Mouse (Mus musculus): ENCODE measurements at regions not wholly inside any gene's neighbourhood (a gene's known extent, or its start where the extent isn't known, plus 50 kb on each side); places are given as distances from the start of the nearest gene placed in this dataset.
"Not testable (repeated sequence)": the region's sequence is repeated elsewhere in the genome, so short reads cannot be mapped to it uniquely, and the experiment has no call there.

DNA sequence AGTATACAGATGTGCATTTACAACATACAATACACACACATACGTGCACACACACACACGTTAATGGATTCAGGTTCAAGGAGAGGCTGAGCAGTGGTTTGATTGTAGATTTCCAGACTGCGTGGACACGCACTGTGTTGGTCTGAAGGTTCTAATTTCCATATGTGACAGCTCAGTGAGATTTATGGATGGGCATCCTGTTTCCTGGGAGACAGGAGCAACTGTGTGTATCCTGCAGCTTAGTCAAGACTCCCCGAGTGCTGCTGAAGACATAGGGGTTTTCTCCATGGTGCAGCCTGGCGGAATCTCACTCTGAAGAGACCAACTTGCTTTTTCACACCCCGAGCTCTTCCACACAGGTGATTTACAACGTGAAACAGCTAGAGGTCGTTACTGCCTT is 119.3 kb upstream of the Foxk1 start:
- Histone ChIP-seq H3K27ac (replicated peaks) (no peak overlapping the region), H3K4me2 (replicated peaks; ENCODE audit: low read depth) (no peak overlapping the region), H3K36me3 (ENCODE audit: control insufficient read depth, insufficient read depth, low read length) (no peaks in the 10 kb centered on the region), H3K4me3 (ENCODE audit: low read depth, low read length) (no peak overlapping the region), H3K4me1 (replicated peaks; ENCODE audit: control insufficient read depth, insufficient read depth) (no peaks in the 10 kb centered on the region), H3K9me3 (ENCODE audit: control insufficient read depth, low read length) (no peaks in the 10 kb centered on the region), H3K27me3 (ENCODE audit: control insufficient read depth, insufficient read depth, low read length) (no peaks in the 10 kb centered on the region), H3K9ac (ENCODE audit: low read length) (no peak overlapping the region)
- WGBS: 63% methylated on average over 9 of the region's 9 CpGs
- ATAC-seq (ENCODE audit: low FRiP score, low TSS enrichment) (no peak), DNase-seq (ENCODE audit: low spot score) (no peak)
- TF ChIP-seq CTCF (IDR thresholded peaks at IDR 0.05; ENCODE audit: low read depth) (no peak), EP300 (optimal IDR thresholded peaks at IDR 0.05) (no peak)

DNA sequence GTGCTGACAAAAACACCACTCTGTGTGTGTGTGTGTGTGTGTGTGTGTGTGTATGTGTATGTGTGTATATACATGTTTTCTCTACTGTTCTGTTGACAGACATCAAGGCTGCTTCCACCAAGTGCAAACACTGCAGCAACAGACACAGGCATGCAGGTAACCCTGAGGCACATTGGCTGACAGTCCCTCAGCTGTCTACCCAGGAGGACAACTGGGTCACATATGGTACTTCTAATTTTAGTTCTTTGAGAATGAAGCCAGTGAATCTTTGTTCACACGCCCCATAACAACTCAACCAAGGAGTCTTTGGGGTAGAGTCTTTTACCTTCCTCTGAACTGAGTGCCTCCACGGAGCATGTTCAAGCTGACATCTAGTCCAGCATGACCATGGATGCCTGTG is 113.3 kb upstream of the Foxk1 start:
- ATAC-seq (ENCODE audit: low FRiP score, low TSS enrichment) (no peak), DNase-seq (ENCODE audit: low spot score) (no peak)
- no peak overlapping the region for H3K9ac ChIP-seq (ENCODE audit: low read length)
- 0 out of 2 replicates have a peak, but pooled peaks cover 2% of the 10 kb centered on the region for H3K9me3 ChIP-seq (ENCODE audit: control insufficient read depth, low read length)
- H3K4me1 ChIP-seq (replicated peaks; ENCODE audit: control insufficient read depth, insufficient read depth): no peaks in the 10 kb centered on the region
- H3K27me3 ChIP-seq (ENCODE audit: control insufficient read depth, insufficient read depth, low read length): no peaks in the 10 kb centered on the region
- no peak overlapping the region for H3K4me3 ChIP-seq (ENCODE audit: low read depth, low read length)
- no peak overlapping the region for H3K4me2 ChIP-seq (replicated peaks; ENCODE audit: low read depth)
- 82% methylated on average over 2 of the region's 2 CpGs for WGBS
- TF ChIP-seq CTCF (IDR thresholded peaks at IDR 0.05; ENCODE audit: low read depth) (no peak), EP300 (optimal IDR thresholded peaks at IDR 0.05) (no peak)
- H3K36me3 ChIP-seq (ENCODE audit: control insufficient read depth, insufficient read depth, low read length): no peaks in the 10 kb centered on the region
- no peak overlapping the region for H3K27ac ChIP-seq (replicated peaks)

DNA sequence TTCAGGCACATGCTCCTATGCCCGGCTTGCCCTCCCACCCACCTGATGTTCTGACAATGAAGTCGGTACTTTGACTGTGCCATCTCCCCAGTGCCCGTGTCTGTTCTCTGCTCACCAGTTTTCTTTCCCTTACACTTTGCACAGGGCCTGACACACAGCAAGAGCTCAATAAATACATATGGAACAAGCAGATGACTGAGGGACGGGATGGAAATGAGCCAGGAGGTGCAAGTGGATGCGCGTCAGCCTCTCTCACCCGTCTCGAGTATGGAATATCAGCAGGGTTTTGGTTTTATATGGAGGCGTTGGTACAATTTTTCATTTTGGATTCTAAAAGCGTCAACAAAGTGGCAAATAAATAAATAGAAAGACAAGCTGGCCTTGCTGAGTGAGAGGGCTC is 109.8 kb upstream of the Foxk1 start:
- H3K4me1 ChIP-seq (replicated peaks; ENCODE audit: control insufficient read depth, insufficient read depth): no peaks in the 10 kb centered on the region
- TF ChIP-seq EP300 (optimal IDR thresholded peaks at IDR 0.05) (no peak), CTCF (IDR thresholded peaks at IDR 0.05; ENCODE audit: low read depth) (no peak)
- no peaks in the 10 kb centered on the region for H3K36me3 ChIP-seq (ENCODE audit: control insufficient read depth, insufficient read depth, low read length)
- 0 out of 2 replicates have a peak, but pooled peaks cover 2% of the 10 kb centered on the region for H3K9me3 ChIP-seq (ENCODE audit: control insufficient read depth, low read length)
- H3K4me3 ChIP-seq (ENCODE audit: low read depth, low read length): no peak overlapping the region
- ATAC-seq (ENCODE audit: low FRiP score, low TSS enrichment) (no peak), DNase-seq (ENCODE audit: low spot score) (no peak)
- H3K9ac ChIP-seq (ENCODE audit: low read length): no peak overlapping the region
- no peaks in the 10 kb centered on the region for H3K27me3 ChIP-seq (ENCODE audit: control insufficient read depth, insufficient read depth, low read length)
- 86% methylated on average over 10 of the region's 10 CpGs for WGBS
- H3K27ac ChIP-seq (replicated peaks): no peak overlapping the region
- H3K4me2 ChIP-seq (replicated peaks; ENCODE audit: low read depth): no peak overlapping the region

GRCm38 (mm10) chr5:142296401-142296800 is 104.9 kb upstream of the Foxk1 start:
- 83% methylated on average over 2 of the region's 2 CpGs for WGBS
- not testable (repeated sequence) for H3K27ac ChIP-seq (replicated peaks); ATAC-seq (ENCODE audit: low FRiP score, low TSS enrichment); H3K4me2 ChIP-seq (replicated peaks; ENCODE audit: low read depth); H3K36me3 ChIP-seq (ENCODE audit: control insufficient read depth, insufficient read depth, low read length); H3K27me3 ChIP-seq (ENCODE audit: control insufficient read depth, insufficient read depth, low read length); DNase-seq (ENCODE audit: low spot score); H3K4me3 ChIP-seq (ENCODE audit: low read depth, low read length); H3K9me3 ChIP-seq (ENCODE audit: control insufficient read depth, low read length); H3K9ac ChIP-seq (ENCODE audit: low read length); H3K4me1 ChIP-seq (replicated peaks; ENCODE audit: control insufficient read depth, insufficient read depth)

DNA sequence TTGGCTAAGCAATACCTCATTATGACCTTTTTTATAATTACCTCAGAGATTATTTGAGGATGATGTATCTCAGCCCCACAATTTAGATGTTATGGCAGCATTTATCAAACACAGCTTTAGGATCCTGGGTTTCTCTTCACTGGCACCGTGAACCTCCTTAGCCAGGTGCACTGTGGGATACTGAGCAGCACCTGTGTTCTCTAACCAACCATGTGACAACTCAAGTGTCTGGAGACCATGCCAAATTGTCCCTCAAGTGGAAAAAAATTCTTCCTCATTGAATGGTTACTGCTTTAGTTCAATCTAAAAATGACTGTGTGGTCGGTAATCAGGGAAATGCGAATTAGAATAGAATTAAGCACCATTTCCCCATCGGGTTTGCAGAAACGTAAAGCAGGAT is 101.7 kb upstream of the Foxk1 start:
- Histone ChIP-seq H3K27me3 (ENCODE audit: control insufficient read depth, insufficient read depth, low read length) (no peaks in the 10 kb centered on the region), H3K9me3 (ENCODE audit: control insufficient read depth, low read length) (no peaks in the 10 kb centered on the region), H3K4me2 (replicated peaks; ENCODE audit: low read depth) (no peak overlapping the region), H3K4me3 (ENCODE audit: low read depth, low read length) (no peak overlapping the region), H3K4me1 (replicated peaks; ENCODE audit: control insufficient read depth, insufficient read depth) (no peaks in the 10 kb centered on the region), H3K9ac (ENCODE audit: low read length) (no peak overlapping the region), H3K27ac (replicated peaks) (no peak overlapping the region), H3K36me3 (ENCODE audit: control insufficient read depth, insufficient read depth, low read length) (no peaks in the 10 kb centered on the region)
- TF ChIP-seq CTCF (IDR thresholded peaks at IDR 0.05; ENCODE audit: low read depth): no peak
- TF ChIP-seq EP300 (optimal IDR thresholded peaks at IDR 0.05): no peak
- 88% methylated on average over 5 of the region's 5 CpGs for WGBS
- ATAC-seq (ENCODE audit: low FRiP score, low TSS enrichment) (no peak), DNase-seq (ENCODE audit: low spot score) (no peak)

DNA sequence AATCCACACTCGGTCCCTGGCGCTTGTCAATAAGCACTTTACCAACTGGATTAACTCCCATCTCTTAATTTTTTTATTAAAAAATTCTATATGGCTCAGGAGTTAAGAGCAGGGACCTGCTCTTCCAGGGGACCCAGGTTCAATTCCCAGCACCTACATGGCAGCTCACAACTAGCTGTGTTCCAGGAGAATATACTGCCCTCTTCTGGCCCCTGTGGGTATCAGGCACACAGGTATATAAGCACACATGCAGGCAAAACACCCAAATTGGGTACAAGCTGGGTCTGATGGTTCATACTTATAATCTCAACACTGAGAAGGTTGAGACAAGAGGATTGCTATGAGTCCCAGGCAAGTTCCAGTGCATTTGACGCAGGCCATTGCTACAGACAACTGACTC is 92.8 kb upstream of the Foxk1 start:
- no peak overlapping the region for H3K4me2 ChIP-seq (replicated peaks; ENCODE audit: low read depth)
- no peak overlapping the region for H3K27ac ChIP-seq (replicated peaks)
- H3K36me3 ChIP-seq (ENCODE audit: control insufficient read depth, insufficient read depth, low read length): no peaks in the 10 kb centered on the region
- TF ChIP-seq EP300 (optimal IDR thresholded peaks at IDR 0.05) (no peak), CTCF (IDR thresholded peaks at IDR 0.05; ENCODE audit: low read depth) (no peak)
- WGBS: 96% methylated on average over 3 of the region's 3 CpGs
- DNase-seq (ENCODE audit: low spot score) (no peak), ATAC-seq (ENCODE audit: low FRiP score, low TSS enrichment) (no peak)
- no peaks in the 10 kb centered on the region for H3K9me3 ChIP-seq (ENCODE audit: control insufficient read depth, low read length)
- H3K9ac ChIP-seq (ENCODE audit: low read length): no peak overlapping the region
- H3K4me3 ChIP-seq (ENCODE audit: low read depth, low read length): no peak overlapping the region
- H3K4me1 ChIP-seq (replicated peaks; ENCODE audit: control insufficient read depth, insufficient read depth): no peaks in the 10 kb centered on the region
- H3K27me3 ChIP-seq (ENCODE audit: control insufficient read depth, insufficient read depth, low read length): no peaks in the 10 kb centered on the region

All from stomach, postnatal 0 days (tissue).